Mouse (Mus musculus): Measurements from ENCODE around the gene Ptgfrn.

Ptgfrn gene

DNA sequence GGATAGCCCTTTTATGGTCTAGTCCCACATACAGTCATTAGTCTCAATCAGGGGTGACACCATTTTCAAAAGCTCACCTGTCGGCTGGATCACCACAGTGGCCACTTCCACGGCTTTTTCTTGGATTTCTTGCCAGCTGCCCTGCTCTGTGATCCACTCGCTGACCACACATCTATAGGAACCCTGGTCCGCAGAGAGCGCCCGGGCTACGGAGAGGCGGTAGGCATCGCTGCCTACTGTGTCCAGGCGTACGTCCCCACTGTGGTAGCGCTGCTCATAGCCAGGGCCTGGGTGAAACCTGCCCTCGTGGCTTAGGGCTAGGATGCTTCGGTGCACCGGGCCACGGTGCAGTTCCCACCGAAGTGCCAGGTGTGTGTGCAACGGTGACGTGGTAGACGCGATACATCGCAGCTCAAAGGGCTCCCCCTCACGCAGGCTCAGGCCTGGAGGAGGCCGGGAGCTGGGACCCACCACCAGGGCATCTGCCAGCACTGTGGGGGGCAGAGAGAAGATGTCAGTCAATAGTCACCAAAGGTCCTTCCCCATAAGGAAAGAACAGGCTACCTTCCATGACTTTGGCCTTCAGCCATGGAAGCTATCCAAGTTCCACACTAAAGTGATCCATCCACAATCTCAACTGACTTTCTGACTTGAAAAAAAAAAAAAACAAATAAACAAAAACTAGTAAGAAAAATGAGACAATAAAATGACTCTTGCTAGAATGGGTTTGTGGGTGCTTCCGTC is 32.9 kb downstream of the Ptgfrn start:
- DNase-seq, result peak; percentile 34

DNA sequence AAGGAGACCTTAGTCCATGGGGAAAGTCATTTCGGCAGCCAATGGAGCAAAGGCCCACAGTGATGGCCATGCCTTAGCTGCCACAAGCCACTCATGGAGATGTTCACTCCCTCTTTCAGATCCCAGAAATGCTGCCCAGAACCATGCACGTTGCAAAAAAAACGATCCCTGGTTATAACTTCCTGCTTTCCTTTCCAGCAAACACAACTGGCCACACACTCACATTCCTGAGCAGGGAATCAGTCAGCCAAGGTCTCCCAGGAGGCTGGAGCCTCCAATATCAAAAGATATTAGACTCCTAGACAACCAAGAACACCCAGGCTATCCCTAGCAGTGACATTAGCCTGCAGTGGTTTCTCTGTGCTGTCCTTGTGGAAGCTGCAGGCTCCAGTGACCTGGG is 34.2 kb downstream of the Ptgfrn start:
- DNase-seq, result no peak

DNA sequence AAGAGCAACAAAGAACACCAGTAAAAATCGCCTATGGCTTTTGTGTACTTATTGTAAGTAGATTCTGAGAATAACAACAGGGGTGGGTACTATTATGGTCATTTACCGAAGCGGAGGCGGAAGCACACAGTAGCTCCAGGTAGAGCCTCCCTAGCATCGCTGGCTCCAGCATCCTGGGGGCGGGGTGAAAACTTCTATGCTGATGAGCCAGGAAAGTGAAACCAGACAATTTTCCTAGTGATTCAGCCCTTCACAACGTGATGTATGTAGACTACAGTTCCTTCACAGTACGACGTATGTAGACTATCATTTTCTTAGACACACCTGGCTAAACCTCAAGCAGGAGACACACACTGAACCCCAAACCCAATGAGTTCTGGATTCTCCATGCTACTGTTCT is 36.7 kb downstream of the Ptgfrn start:
- DNase-seq, result no peak

DNA sequence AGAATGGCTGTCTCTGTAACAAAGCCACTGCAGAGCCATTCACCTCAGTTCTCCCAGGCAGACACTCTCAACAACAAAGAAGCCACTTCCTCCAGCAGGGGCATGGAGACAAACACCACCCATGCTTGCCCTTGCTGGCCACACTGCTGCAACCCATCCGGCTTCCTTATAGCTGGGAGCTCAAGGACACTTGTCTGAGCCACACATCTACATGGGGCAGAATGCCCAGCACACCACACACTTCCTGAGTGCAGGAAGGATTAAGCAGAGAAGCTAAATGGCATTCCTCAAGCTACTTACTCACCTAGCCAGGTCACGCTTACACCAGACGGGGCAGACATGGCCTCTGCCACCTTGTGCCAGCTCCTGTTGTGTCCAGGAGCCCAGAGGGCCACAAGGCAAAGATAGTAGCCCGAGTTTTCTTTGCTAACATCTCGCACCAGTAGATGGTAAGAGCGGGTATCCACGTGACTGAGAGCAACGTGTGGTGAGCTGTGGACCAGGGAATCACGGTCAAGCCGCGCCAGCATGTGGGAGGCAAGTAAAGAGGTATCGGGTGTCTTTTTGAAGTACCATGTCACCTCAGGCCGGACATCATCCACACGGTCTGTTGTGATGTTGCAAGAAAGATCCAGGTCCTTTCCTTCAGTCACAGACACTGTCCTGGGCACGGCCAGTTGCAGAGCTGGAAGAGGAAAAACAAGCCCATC is 37.4 kb downstream of the Ptgfrn start:
- DNase-seq, result peak; percentile 63

DNA sequence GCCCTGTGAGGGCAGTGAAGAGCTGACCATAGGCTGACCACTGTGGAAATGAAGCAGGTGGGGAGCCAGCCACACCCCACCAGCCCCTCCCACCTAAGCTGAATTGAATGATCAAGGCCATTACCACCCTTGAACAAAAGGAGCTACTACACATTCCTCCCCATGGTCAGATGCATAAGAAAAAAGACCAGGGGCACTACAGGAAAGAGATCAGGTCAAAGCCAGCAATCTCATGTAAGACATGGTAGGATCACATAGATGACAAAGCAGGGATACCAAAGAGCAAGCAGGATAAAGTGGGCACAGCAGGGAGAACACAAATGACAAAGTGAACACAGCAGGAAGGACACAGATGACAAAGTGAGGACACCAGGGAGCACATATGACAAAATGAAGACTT is 38.5 kb downstream of the Ptgfrn start:
- no peak for DNase-seq

DNA sequence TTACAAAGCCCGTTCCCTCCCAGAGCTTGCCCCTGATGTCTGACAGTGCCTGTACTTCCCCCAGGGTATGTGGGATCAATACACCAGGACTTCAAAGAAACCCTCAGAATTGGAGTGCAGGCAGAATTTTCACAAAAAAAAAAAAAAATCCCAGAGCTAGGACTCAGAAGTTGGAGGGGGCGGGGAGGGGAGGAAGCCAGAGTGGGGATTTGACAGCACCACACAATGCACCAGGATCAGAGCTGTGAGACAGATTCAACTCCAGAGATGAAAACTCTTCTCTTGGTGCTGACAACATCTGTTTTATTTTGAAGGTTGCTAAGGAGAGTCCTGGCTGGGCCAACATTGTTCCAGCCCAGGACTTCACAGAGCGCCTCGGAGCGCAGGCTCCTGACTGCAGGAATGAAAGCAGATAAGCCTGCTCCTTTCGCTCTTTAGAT is 39.3 kb downstream of the Ptgfrn start:
- DNase-seq, result peak; percentile 45

DNA sequence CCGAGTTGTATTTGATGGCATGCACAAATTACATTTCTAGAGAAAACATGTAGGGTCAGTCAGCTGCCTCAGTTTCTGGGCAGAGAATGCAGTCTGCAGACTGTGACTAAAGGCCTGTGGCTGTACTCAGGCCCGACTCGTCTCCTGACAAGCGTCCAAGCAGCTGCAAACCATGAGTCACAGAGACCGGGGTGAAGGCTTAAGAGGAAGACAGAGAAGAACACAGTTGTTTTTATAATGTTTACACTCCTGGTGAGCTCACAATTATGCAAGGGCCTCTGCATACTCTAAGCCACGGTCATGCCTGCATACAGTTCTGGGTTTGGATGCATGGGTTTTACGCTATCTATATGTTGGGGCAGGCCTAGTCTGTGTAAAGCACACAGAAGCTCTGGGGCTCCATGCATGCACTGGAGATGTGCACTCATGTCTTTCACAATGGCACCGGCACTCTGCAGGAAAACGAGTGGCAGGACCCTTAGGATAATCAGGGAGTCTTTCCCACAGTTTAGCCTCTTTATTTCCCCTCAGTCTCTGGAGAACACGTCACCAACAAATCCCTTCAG is 39.8 kb downstream of the Ptgfrn start:
- DNase-seq, result peak; percentile 85

DNA sequence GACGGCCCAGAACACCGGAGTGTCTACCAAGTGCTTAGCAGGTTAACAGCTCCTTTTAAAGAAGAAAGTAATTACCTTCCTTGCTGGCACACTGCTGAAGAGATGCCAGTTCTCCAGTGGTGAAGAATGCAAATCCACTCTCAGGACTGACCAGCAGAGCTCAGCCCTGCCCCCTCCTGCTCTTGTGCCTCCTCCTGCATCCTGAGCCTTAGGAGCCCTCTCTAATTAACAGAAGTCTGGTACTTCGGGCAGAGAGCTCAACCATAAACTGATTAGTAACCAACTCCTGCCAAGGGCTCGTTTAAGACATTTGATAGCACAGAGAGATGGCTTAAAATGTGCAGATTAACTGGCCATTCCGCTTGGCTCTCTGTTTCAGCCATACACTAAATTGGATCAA is 41.4 kb downstream of the Ptgfrn start:
- DNase-seq, result no peak

DNA sequence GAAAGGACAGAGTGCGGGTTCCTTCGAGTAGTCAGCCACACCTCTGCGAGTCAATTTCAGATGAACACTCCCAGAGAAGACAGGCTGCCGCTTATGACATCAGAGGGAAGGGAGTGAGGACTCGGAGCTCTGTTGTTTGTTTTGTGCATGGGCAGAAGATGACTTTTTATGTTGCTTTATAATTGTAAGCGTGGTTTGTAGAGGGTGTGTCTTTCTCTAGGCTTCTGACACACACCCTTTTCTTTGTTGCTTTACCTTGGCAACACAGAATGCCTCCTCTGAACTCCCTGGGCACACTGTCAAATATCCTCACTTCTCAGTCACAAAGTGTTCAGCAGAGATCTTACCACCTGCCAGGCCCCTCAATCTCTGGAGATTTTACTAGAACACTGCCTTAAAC is 43.9 kb downstream of the Ptgfrn start:
- no peak for DNase-seq

DNA sequence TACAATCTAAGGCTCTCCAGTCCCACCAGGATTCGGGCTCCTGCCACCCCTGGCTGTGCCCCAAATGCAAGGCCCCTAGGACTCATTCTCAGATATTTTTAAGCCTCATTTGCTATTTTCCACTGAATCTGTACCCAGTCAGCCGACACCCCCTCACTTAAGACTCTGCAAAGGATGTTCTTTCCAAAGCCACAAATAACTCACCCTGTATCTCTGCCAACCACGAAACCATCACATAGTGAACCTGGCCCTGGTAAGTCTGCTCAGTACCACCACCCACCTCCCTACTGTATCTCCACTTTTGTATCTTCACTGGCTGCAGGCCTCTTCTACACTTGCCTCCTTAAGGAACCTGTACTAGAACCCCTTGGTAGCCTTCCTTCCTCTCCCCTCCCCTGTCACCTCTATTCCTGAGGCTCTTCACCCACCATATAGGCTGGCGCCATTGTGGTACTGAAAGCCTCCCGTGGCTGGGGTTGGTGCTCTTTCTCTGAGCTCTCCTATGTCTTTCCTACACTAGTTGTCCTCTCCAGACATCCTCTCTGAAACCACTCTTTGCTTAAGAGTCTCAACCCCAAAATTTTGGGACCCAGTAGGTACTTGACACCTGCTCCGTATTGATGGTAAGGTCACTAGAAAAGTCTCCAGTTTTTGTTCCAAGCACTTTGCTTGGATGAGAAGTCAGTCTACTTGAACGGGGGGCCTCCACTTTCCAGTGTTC is 48.1 kb downstream of the Ptgfrn start:
- no peak for DNase-seq

DNA sequence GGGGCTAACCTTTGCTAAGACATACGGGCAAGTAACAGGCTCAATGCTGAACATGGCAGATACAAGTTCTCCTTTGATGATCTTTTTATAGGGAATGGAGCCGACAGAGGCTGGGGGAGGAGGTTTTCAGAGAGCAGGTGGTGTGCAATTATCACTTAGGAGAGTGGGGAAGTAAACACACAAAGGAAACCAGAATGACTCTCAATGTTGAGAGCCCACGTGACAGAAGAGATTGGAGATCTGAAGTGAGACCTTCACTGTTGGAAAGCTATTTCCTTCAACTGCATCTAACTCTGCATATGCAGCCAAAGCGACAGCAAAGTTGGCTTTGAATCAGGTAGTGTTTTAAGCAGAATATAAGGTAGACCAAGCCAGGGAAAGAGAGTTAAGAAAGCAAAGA is 50.9 kb downstream of the Ptgfrn start:
- DNase-seq, result no peak

DNA sequence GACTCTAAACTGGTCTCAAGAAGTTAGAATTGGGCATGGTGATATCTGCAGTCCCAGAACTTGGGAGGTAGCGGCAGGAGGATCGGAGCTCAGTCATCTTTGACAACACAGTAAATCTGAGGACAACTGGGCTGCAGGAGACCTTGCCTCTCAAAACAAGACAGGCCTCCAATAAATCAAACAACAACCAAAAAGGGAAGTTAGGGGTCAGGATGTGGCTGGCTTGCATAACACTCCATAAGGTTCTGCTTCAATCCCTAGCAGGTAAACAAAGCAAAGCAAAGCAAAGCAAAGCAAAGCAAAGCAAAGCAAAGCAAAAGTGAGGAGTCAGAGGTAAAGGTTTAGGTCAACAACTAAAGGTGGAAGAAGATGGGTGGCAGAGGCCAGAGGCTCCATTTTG is 51.9 kb downstream of the Ptgfrn start:
- no peak for DNase-seq

DNA sequence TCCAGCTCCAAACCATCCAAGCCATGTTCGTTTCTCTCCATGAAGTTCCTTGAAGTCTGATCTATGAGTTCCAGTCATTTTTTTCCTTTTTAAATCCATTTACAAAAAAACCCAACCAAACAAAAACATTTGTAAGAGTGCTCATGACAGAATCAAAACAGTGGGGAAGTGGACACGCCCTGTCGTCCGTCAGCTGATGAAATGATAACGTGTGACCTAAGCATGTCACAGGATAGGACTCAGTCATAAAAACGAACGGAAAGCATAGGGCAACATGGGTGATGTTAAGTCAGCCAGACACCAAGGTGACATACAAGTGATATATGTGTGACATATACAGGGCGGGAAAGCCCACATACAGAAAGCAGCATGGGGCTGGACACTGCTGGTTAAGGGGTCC is 54.9 kb downstream of the Ptgfrn start:
- DNase-seq, result no peak

DNA sequence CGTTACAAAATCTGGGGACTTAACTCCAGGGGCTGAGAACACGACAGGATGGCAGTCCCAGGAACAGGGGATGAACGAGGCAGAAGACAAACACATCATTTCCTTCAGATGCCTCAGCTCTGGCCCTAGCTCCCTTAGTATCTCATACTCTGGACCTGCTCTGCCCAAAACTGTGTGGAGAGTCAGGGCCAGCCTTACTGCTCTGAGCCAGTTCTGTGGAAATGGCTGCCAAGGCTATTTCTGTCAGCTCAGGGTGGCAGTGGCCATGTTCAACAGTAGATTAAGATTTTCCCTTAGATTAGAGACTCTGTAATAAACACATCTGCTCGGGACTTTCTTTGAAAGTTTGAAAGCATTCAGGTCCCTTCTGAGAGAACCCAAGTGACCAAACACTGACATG is 58.5 kb downstream of the Ptgfrn start:
- no peak for DNase-seq

DNA sequence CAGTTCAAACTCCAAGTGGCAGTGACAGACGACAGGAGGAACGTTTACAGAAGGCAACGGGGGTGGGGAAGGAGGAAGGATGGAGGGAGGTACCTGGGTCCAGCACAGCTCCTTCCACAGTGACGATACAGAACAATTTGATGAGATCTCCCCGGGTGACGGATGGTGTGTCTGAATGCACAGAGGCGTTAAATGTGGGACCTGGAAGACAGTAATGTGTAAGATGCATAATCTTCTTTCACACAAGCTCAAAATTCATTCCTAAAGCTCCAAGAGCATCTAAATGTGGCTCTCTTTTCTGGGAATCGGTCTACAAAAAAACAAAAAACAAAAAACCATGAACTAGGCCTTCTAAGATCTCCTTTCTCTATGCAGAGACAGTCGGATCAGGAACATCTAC is 60.1 kb downstream of the Ptgfrn start:
- no peak for DNase-seq

DNA sequence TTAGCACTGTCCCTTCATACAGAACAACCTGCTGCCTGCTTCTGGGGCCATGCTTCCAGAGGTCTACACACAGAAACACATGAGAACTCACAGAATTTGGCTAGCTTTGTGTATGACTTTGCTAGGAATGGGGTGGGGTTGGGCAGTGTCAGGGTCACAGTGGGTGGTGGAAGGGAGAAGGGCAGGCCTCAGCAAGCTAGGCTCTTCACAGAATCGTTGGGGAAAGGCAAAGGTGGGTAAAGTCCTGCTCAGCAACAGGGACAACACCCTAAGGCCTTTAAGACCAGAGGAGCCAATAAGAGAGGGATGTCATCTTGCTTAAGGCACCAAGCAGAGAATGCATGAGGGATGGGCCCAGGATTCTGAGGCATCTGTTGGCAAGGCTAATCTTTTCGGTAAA is 61.3 kb downstream of the Ptgfrn start:
- DNase-seq, result no peak

DNA sequence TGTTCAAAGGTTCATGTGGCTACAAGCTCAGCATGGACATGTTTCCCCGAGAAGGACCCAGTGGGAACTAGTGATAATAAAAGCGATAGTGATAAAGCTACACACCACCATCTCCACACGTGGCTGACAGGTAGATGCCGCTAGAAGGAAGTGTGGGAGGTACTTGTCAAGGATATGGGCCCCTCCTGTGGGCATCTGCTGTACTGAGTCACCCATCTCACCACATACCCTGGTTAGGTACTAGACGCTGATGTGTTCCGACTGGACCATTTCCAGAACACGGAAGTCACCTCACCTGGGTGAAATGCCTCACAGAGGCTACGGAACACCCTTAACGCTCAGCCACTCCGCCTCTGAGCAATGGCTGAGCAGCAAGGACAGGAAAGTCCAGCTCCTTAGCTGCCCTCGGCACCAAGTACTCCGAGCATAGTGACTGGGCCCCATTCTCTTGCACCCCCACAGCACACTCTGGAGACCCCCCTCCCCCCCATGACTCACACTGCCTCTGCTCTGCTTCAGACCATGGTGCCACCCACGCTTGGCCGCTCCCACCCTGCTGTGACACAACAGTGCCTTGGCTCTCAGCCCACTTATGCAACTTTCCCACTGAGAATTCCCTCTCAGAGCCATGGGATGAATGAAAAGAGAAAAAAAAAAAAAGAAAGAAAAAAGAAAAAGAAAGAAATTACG is 62.3 kb downstream of the Ptgfrn start:
- peak; percentile 90 for DNase-seq

DNA sequence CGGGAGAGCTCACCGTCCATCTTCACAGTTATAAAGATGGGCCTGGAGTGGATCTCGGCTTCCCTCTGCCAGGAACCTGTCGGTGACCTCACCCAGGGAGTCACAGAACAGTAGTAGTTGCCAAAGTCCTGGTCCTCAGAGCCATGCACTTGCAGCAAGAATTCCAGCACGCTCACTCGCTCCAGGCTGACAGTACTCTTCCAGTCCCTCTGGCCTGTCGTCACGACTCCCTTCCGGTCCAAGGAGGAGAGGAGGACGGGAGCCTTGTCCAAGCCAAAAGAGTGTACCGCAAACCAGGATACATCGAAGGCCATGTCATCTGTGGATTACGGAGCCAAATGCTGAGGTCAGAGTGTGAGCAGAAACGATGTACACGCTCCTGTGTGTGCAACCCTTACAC is 64.6 kb downstream of the Ptgfrn start:
- no peak for DNase-seq

DNA sequence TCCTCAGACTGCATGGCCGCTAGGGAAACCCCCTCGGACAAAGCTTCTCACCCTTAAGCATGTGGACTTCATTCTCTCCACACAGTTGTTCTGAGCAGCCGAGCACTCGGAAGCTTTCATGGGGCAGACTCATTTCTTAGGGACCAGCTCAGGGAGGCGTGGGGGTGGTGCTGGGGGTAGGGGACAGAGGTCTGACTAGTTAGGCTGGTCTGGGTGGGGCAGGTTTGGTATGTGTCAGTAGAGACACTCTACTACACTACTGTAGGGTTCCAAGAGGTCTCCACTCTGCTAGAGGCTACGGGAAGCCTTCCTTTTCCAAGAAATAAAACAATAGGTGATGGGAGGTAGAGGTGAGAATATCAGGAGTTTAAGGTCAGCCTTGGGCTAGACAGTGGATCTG is 65.4 kb downstream of the Ptgfrn start:
- DNase-seq, result no peak

DNA sequence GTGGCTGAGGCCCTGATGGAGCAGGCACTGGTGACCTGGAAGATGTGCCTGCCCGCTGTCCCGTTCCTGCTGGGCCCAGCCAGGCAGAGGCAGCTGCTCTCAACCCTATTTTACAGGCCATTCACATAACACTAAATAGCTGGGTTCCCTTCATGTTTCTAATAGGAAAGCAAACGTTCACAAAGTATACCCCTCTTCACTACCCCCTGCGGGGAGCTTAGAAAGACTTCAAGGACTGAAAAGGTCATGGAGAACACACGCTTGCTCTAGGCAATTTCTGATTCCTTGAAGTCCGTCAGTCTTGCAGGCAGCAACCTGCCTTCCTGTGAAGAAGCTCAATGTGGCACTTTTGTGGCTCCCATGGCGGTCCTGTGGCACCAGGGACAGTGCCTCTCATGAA is 68.1 kb downstream of the Ptgfrn start:
- no peak for DNase-seq

DNA sequence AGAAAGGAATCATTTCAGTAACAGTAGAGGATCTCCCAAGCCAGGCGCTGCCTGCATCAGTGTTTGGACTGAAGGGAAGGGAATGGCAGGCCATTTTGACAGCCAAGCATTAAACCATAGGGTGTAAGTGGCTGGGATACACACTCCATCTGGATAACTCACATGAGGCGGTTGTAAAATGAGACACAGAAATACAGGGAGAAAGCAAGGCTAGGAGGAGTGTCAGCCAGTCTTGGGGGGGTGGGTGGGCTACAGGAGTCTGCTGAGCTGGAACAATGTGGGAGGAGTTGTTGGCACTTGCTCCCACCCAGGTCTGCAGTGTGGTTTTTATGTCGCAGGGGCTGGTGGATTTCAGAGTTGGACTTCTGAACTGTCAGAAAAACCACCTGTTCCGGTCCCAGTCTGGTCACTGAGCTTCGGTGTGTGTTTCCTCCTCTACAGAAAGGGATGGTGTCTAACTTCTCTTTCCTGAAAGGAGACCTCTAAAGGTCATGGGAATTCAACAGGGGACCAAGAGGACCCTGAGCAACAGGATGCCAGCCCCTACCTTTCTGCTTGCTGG is 72.0 kb downstream of the Ptgfrn start:
- DNase-seq, result no peak

DNA sequence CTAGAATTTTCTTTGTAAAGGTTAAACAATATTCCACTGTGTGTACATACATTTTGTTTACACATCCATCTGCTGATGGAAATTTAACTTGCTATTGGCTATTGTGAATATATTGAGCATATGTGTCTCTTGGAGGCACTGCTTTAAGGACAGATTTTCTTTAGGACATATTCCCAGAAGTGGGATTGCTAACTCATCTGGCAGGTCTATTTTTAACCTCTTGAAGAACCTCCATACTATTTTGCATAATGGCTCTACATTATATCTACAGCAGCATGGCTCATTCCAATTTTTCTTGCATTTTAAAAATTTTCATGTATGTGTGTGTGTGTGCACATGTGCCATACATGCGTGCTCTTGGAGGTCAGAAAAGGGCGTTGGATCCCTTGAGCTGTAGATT is 74.1 kb downstream of the Ptgfrn start:
- DNase-seq, result no peak

DNA sequence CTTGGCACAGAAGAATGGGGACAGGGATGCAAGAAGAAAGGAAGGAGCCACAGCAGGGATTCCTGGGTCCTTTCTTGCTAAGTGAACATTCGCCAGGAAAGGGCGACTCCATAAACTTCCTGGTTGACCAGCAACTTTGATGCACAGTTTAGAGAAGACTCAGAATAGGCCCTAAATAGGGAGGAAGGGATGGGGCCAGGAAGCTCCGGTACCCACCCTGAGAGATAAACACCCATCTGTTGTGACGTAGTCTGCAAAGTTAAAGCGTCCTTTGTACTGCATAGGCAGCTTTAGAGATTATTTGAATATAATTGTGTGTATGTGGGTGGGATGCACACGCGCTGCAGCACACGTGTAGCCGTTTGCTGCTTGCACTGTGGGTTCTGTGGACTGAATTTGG is 75.6 kb downstream of the Ptgfrn start:
- no peak for DNase-seq

Data from lung, postnatal 10 days (tissue).